Mouse (Mus musculus): ENCODE results near the gene 4930402F06Rik.

DNA sequence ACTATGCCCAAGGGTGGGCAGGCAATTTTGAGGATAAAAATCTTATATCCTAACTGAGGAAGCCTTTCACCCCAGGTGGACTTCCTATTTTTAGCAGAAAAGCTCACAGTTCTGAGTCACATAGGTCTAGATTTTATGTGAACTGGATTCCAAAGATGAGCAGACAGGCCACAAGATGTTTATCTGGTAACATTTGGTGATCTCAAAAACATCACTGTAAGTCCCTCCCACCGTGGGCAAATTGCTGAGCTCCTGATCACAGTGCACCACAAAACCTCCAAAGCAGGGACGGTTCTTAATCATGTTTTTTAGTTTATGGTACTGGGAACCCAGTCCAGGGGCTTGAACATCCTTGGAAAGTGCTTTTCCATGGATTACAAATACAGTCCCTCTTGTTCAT lies 67.9 kb downstream of the 4930402F06Rik start:
- TF ChIP-seq CHD2 (IDR thresholded peaks at IDR 0.05; ENCODE audit: low read depth, low read length) (no peak), ZNF384 (IDR thresholded peaks at IDR 0.05; ENCODE audit: low read depth, low read length) (no peak), HCFC1 (IDR thresholded peaks at IDR 0.05; ENCODE audit: borderline replicate concordance, insufficient read depth, low read length) (no peak), ZC3H11A (IDR thresholded peaks at IDR 0.05; ENCODE audit: borderline replicate concordance, low read depth, low read length) (no peak)

Data from ES-E14 (cell line).